Mouse (Mus musculus) B cell, adult 62 days (primary cell): Measurements from ENCODE around the gene Ptpn7. TPM values are rescaled to one million over a fixed set of nuclear protein-coding genes. Genes with fewer than 3 reads are reported as not detected.

Experiments used
- total RNA-seq: library from RNA; stranded (reverse); gene quantifications from 4 replicates; pipeline ENCODE4 v1.2.4, GENCODE M21; 2023

Ptpn7 gene
- total RNA-seq: 35.6 to 43.0 TPM (median 42.2 TPM) in 4 replicates

DNA sequence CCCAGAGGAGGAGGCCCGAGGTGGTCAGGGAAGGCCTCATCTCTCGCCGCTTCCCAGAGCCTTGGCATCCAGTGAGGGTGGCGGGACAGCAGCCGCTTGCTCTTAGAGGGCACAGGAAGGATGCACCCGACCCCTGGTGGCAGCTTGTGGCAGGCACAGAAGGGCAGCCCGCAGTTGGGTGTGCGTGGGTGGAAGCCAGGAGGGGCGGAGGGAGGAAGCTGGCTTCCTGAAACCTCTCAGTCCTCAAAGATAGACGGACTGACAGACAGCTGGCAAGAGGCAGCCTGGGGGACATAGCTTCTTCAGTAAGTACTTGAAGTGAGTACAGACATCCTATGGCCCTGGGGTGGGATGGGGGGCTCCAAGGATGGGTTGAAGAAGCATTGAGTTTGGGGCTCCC is at the start of gene Ptpn7:
Gene Ptpn7 (plus strand): TSS at position 228 of the 400 bp plus-strand sequence.

GRCm38 (mm10) chr1:135105124-135105523 is 27.4 kb upstream of the Ptpn7 start, which contains the start of gene Lgr6:
TSS of gene Lgr6 (minus strand) at chr1:135105276.

GRCm38 (mm10) chr1:135146077-135146945 is 13.8 kb downstream of the Ptpn7 start, which contains the start of gene Arl8a:
TSS of gene Arl8a (plus strand) at chr1:135146824.

GRCm38 (mm10) chr1:135167435-135167834 is 34.9 kb downstream of the Ptpn7 start, which contains the start of gene Gpr37l1:
TSS of gene Gpr37l1 (minus strand) at chr1:135167681.

Other genes starting within 250 kb of the Ptpn7 start
- gene Ppp1r12b, start 176.8 kb upstream of the Ptpn7 start, total RNA-seq: 14.3 to 19.0 TPM (median 17.7 TPM) in 4 replicates
- 10.6 to 13.1 TPM (median 11.8 TPM) in 4 replicates for gene Ube2t, start 170.1 kb upstream of the Ptpn7 start, total RNA-seq
- gene Lgr6, start 27.4 kb upstream of the Ptpn7 start, total RNA-seq: 0.12 to 0.21 TPM (median 0.17 TPM) in 3 of 4 replicates, not detected in the other
- 98.5 to 112 TPM (median 106 TPM) in 4 replicates for gene Arl8a, start 14.1 kb downstream of the Ptpn7 start, total RNA-seq
- not detected in 4 replicates for gene Gpr37l1, start 35.0 kb downstream of the Ptpn7 start, total RNA-seq
- gene Elf3, start 125.9 kb downstream of the Ptpn7 start, total RNA-seq: not detected in 4 replicates
- gene Rnpep, start 151.4 kb downstream of the Ptpn7 start, total RNA-seq: 22.7 to 30.2 TPM (median 26.4 TPM) in 4 replicates
- gene Timm17a, start 181.1 kb downstream of the Ptpn7 start, total RNA-seq: 49.1 to 56.4 TPM (median 54.2 TPM) in 4 replicates
- not detected in 4 replicates for gene Lmod1, start 192.1 kb downstream of the Ptpn7 start, total RNA-seq
- gene Shisa4, start 242.5 kb downstream of the Ptpn7 start, total RNA-seq: 1.2 to 3.5 TPM (median 2.0 TPM) in 4 replicates